Mouse (Mus musculus) myocyte (in vitro differentiated cells): ENCODE measurements around the gene Rsl1d1. TPM values are rescaled to one million over a fixed set of nuclear protein-coding genes. Genes with fewer than 3 reads are reported as not detected.

Experiments used
- H3K27me3 ChIP-seq: one replicate; pipeline ENCODE4 v1.6.1; 2011; ENCODE audit not compliant: control insufficient read depth, insufficient read depth, insufficient read length
- H3K36me3 ChIP-seq: one replicate; pipeline ENCODE4 v1.6.1; 2011; ENCODE audit not compliant: control insufficient read depth, insufficient read depth
- H3K4me2 ChIP-seq: one replicate; pipeline ENCODE4 v1.6.1; 2011; ENCODE audit warnings: low read depth, control low read depth
- H3K4me3 ChIP-seq: one replicate; pipeline ENCODE4 v1.5.1; 2011; ENCODE audit warnings: mild to moderate bottlenecking, control low read depth, moderate library complexity
- H3K79me2 ChIP-seq: one replicate; pipeline ENCODE4 v1.6.1; 2011; ENCODE audit not compliant: control insufficient read depth, insufficient read depth
- H3ac ChIP-seq: one replicate; pipeline ENCODE4 v1.6.1; 2011; ENCODE audit not compliant: control insufficient read depth, insufficient read length
- CEBPB ChIP-seq: IDR thresholded peaks from 2 replicates; pipeline ENCODE4 v1.6.1; 2011; ENCODE audit warnings: mild to moderate bottlenecking, moderate library complexity; ENCODE audit not compliant: poor library complexity, insufficient read depth, severe bottlenecking
- E2F4 ChIP-seq: IDR thresholded peaks from one replicate; pipeline ENCODE4 v1.6.1; 2011; ENCODE audit warnings: mild to moderate bottlenecking, control low read depth, moderate library complexity; ENCODE audit not compliant: insufficient read depth
- MAX ChIP-seq: IDR thresholded peaks from one replicate; pipeline ENCODE4 v1.6.1; 2011; ENCODE audit warnings: low read depth, mild to moderate bottlenecking, control low read depth
- MYOD1 ChIP-seq, 3 experiments: IDR thresholded peaks; one replicate each; pipeline ENCODE4 v1.6.1; 2011; ENCODE audit warnings: control low read depth in 2 of 3, low read depth in 2 of 3, mild to moderate bottlenecking in 2 of 3, moderate library complexity in 1 of 3; ENCODE audit not compliant: insufficient read length in 2 of 3, control insufficient read depth in 1 of 3
- MYOG ChIP-seq, 3 experiments: IDR thresholded peaks; one replicate each; pipeline ENCODE4 v1.6.1; 2011; ENCODE audit warnings: control low read depth in 2 of 3, low read depth in 2 of 3, mild to moderate bottlenecking in 2 of 3; ENCODE audit not compliant: insufficient read length in 2 of 3, control insufficient read depth in 1 of 3, insufficient read depth in 1 of 3
- POLR2A ChIP-seq: IDR thresholded peaks from one replicate; pipeline ENCODE4 v1.6.1; 2011; ENCODE audit warnings: low read depth, mild to moderate bottlenecking, control low read depth, moderate library complexity; ENCODE audit not compliant: insufficient read length
- POLR2AphosphoS2 ChIP-seq: IDR thresholded peaks from one replicate; pipeline ENCODE4 v1.6.1; 2011; ENCODE audit warnings: low read depth, control low read depth; ENCODE audit not compliant: insufficient read length
- REST ChIP-seq: IDR thresholded peaks from one replicate; pipeline ENCODE4 v1.6.1; 2011; ENCODE audit warnings: mild to moderate bottlenecking, control low read depth, moderate library complexity; ENCODE audit not compliant: insufficient read depth, insufficient read length
- SRF ChIP-seq: IDR thresholded peaks from one replicate; pipeline ENCODE4 v1.6.1; 2011; ENCODE audit warnings: low read depth; ENCODE audit not compliant: control insufficient read depth, insufficient read length
- TCF12 ChIP-seq: IDR thresholded peaks from one replicate; pipeline ENCODE4 v1.6.1; 2011; ENCODE audit warnings: mild to moderate bottlenecking, control low read depth; ENCODE audit not compliant: poor library complexity, insufficient read depth, severe bottlenecking
- TCF3 ChIP-seq: IDR thresholded peaks from one replicate; pipeline ENCODE4 v1.6.1; 2011; ENCODE audit warnings: low read depth, control low read depth; ENCODE audit not compliant: insufficient read length
- USF1 ChIP-seq: IDR thresholded peaks from one replicate; pipeline ENCODE4 v1.6.1; 2011; ENCODE audit warnings: low read depth, mild to moderate bottlenecking, control low read depth, moderate library complexity
- polyA plus RNA-seq: library from polyadenylated mRNA; unstranded; fragments of >200 nt; fragmentation: generic; extraction: Trizol; gene quantifications from one replicate; pipeline ENCODE4 v1.2.1, GENCODE M21; 2012; ENCODE audit warnings: missing spikeins

The Rsl1d1 gene
- polyA plus RNA-seq, result 42.9 TPM

DNA sequence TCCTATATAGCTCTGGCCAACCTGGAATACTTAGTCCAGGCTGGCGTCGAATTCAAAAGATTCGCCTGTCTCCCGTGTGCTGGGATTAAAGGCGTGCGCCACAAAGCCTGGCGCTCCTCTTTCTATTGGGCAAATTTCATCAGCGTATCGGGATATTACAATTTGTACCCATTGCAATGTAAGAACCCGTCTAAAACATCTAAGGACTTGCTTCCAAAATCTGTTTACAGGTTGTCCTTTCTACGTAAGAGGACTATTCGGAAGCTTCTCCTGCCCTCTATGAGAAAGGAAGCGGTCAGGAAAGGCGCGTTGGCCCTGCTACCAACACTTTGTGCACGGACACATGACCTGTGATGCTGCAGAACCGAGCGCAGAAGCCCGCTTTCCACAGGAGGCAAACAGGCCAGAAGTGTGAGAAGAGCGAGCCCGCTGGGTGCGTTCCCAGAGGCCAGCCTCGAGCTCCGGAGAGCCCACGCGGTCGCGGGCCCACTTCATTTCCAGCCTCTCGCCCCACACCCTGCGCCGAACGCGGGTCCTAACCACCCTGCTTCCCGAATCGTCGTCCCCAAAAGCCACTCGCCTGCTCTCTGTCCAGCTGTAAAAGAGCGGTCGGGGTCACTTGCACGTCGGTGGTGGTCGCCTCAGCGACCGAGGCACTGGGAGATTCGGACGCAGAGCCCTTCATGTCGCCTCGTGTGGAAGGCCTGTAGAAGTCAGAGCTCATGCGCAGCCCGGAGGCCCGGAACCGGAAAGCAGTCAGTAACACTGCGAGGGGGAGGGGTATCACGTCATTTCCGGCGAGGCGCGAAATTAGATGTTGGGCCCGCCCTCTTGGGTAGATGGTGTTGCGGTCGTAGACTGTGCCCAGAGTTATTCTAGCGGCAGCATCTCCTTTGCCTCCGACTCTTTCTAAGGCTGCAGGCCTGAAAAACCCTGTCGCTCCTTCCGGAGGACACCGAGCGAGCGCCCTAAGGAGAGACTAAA lies at the start of gene Rsl1d1:
Gene Rsl1d1, minus strand, starts transcription at position 761 of the 984 bp plus-strand sequence.
- no peak for TF ChIP-seq USF1
- TF ChIP-seq CEBPB, result no peak
- no peak for TF ChIP-seq MYOD1 (IDR thresholded peaks at IDR 0.05; ENCODE audit: control insufficient read depth in 1 of 3, insufficient read length in 2 of 3, low read depth in 2 of 3)
- peak; percentile 89 for TF ChIP-seq E2F4
- TF ChIP-seq MYOG (IDR thresholded peaks at IDR 0.05; ENCODE audit: control insufficient read depth in 1 of 3, insufficient read depth in 1 of 3, insufficient read length in 2 of 3, low read depth in 2 of 3), result no peak
- TF ChIP-seq MAX, result peak; percentile 27
- peak; percentile 79 for TF ChIP-seq POLR2A
- TF ChIP-seq POLR2AphosphoS2, result peak; percentile 72
- no peaks in the 10 kb centered on the region for H3K27me3 ChIP-seq
- peaks cover 35% of the 10 kb centered on the region for H3K36me3 ChIP-seq
- peak within 1 kb of the TSS; percentile 99 for H3K4me3 ChIP-seq
- H3K4me2 ChIP-seq, result peak within 1 kb of the TSS; percentile 87
- H3ac ChIP-seq, result peak within 1 kb of the TSS; percentile 74
- H3K79me2 ChIP-seq, result peaks cover 66% of the 10 kb centered on the region

DNA sequence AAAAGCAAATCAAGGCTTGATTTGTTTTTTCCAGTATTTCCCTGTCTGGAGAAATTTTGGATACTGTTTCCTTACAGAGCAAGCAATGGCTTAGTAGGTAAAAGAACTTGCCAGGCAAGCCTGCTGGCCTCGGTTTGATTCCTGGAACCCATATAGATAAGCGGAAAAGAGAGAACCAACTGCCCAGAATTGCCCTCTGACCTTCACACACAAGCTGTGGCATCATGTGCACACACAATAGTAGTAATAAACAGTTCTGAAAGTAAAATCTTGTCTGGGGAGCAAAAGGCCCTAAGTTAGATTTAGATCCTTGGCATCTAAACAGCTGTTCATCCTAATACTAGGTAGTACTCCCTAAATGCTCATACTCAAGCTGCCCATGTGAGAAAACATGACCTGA lies 44.7 kb upstream of the Rsl1d1 start:
- Histone ChIP-seq H3K36me3 (no peaks in the 10 kb centered on the region), H3K27me3 (no peaks in the 10 kb centered on the region), H3K4me3 (no peak overlapping the region), H3K79me2 (peaks cover 93% of the 10 kb centered on the region), H3K4me2 (no peak overlapping the region), H3ac (no peak overlapping the region)
- no peak for TF ChIP-seq TCF3
- no peak for TF ChIP-seq MYOG (IDR thresholded peaks at IDR 0.05; ENCODE audit: control insufficient read depth in 1 of 3, insufficient read depth in 1 of 3, insufficient read length in 2 of 3, low read depth in 2 of 3)

DNA sequence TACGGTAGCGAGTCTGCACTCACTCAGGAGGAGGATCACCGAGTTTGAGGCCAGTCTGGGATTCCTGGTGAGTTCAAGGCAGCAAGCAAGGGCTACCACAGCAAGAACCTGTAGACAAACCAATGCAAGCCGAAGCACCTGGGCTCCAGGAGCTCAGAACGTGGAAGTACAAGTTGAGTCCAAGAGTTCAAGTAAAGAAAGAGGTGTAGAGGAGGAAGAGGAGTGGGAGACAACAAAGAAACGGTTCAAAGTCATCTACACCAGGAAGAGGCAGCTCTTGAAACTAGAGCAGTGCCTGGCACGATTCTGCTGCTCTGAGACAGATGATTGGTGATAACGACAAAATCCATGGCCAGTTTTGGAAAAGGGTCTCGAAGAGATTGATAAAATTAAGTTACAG lies 42.6 kb upstream of the Rsl1d1 start:
- H3K4me3 ChIP-seq, result no peak overlapping the region
- no peaks in the 10 kb centered on the region for H3K27me3 ChIP-seq
- TF ChIP-seq TCF3 (no peak), USF1 (no peak), POLR2AphosphoS2 (no peak), MAX (no peak), MYOG (IDR thresholded peaks at IDR 0.05; ENCODE audit: control insufficient read depth in 1 of 3, insufficient read depth in 1 of 3, insufficient read length in 2 of 3, low read depth in 2 of 3) (no peak), CEBPB (no peak), MYOD1 (IDR thresholded peaks at IDR 0.05; ENCODE audit: control insufficient read depth in 1 of 3, insufficient read length in 2 of 3, low read depth in 2 of 3) (no peak), REST (no peak), E2F4 (no peak), TCF12 (no peak), SRF (no peak), POLR2A (no peak)
- H3K4me2 ChIP-seq, result no peak overlapping the region
- peaks cover 93% of the 10 kb centered on the region for H3K79me2 ChIP-seq
- H3K36me3 ChIP-seq, result no peaks in the 10 kb centered on the region
- H3ac ChIP-seq, result no peak overlapping the region

DNA sequence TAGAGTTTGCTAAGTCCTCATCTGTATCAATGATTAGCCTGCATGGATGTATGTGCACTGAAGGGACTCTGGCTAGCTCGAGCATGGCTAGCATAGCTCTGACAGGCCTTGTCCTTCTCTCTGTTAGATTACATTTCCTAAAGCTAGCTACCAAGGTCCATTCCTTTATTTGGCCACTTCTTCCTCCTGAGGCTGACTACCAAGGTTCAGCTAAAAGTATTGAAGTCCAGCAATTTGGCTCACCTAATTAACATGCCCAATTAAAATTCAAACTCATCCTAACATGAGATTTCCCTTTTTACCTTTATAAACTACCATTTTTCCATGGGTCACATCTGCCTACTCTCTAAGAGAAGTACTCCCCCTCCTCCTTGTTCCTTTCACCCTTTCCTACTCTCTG lies 39.3 kb upstream of the Rsl1d1 start:
- no peak overlapping the region for H3K4me2 ChIP-seq
- H3K79me2 ChIP-seq, result peaks cover 93% of the 10 kb centered on the region
- no peak for TF ChIP-seq REST
- no peak for TF ChIP-seq TCF12
- no peak for TF ChIP-seq TCF3
- TF ChIP-seq SRF, result no peak
- TF ChIP-seq E2F4, result no peak
- TF ChIP-seq POLR2A, result no peak
- TF ChIP-seq POLR2AphosphoS2, result no peak
- no peak overlapping the region for H3K4me3 ChIP-seq
- H3K27me3 ChIP-seq, result no peaks in the 10 kb centered on the region
- no peak overlapping the region for H3ac ChIP-seq
- H3K36me3 ChIP-seq, result peaks cover 7% of the 10 kb centered on the region

DNA sequence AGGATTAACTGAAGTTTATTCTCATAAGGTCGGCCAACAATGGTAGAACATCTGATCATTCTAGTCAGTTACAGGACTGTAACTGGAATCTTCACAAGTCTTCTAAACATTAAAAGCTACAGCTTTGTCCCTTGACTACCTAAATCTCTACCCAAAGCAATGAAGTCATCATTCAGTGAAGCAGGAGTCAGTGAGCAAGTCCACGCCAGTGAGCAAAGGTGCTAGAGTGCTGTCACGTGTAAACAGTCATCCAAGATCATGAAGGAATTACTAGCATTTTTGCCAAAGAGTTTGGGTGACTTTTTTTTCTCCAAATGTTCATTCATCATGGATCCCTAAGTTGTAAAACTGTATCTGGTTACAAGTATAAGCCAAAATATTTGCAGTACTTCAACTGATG lies 14.7 kb upstream of the Rsl1d1 start:
- no peak overlapping the region for H3K4me3 ChIP-seq
- H3K4me2 ChIP-seq, result no peak overlapping the region
- no peaks in the 10 kb centered on the region for H3K27me3 ChIP-seq
- no peaks in the 10 kb centered on the region for H3K79me2 ChIP-seq
- H3K36me3 ChIP-seq, result peaks cover 63% of the 10 kb centered on the region
- TF ChIP-seq POLR2A (no peak), MAX (no peak), USF1 (no peak), TCF3 (no peak), CEBPB (no peak), REST (no peak), TCF12 (no peak), E2F4 (no peak), POLR2AphosphoS2 (no peak), MYOD1 (IDR thresholded peaks at IDR 0.05; ENCODE audit: control insufficient read depth in 1 of 3, insufficient read length in 2 of 3, low read depth in 2 of 3) (no peak)
- H3ac ChIP-seq, result no peak overlapping the region
